Mouse (Mus musculus): Measurements from ENCODE around the gene Dppa3.

DNA sequence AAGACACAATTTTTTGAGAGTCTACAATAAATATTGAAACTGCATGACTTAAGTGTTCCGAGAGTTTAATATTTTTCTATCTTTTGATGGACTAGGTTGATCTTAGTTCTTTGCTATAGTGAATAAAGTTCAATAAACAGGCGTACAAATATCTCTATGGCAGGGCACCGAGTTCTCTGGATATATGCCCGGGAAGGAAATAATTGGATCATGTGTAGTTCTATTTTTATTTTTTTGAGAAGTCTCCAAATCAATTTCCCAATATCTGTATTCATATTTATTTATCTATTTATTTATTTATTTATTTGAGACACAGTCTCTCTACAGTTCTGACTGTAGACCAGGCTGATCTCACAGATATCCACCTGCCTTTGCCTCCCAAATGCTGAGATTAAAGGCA lies 44.6 kb downstream of the Dppa3 start:
- TF ChIP-seq GATA2 (IDR thresholded peaks at IDR 0.05; ENCODE audit: borderline replicate concordance, low read depth, low read length): no peak
- TF ChIP-seq CTCF (IDR thresholded peaks at IDR 0.05; ENCODE audit: low read depth, low read length): no peak
- TF ChIP-seq TAL1 (conservative IDR thresholded peaks at IDR 0.05; ENCODE audit: low read depth, low read length): no peak
- TF ChIP-seq GATA1 (IDR thresholded peaks at IDR 0.05; ENCODE audit: borderline replicate concordance, low read length): no peak
